Mouse (Mus musculus) midbrain, postnatal 0 days (tissue): ENCODE data around the gene Rnf168. TPM values are rescaled to one million over a fixed set of nuclear protein-coding genes. Genes with fewer than 3 reads are reported as not detected.
A peak's percentile ranks its signal among the peaks of the same experiment; 100 is the strongest.
"Not testable (repeated sequence)": the region's sequence is repeated elsewhere in the genome, so short reads cannot be mapped to it uniquely, and the experiment has no call there.

ENCODE experiments used
- ATAC-seq: fragments of 200-750 bp; cut with Nextera tagmentation; 2 replicates; pipeline ENCODE4 v1.8.0; 2017; ENCODE audit warnings: moderate number of reproducible peaks, mild to moderate bottlenecking, moderate TSS enrichment, moderate library complexity; ENCODE audit not compliant: low FRiP score
- DNase-seq: peaks from one replicate; pipeline ENCODE4 v3.0.0-alpha.2; 2015; ENCODE audit warnings: low spot score
- H3K27ac ChIP-seq: fragments of 300-500 bp; sonication (generic); 2 replicates; pipeline ENCODE4 v1.5.1; 2014; ENCODE audit warnings: low read depth, mild to moderate bottlenecking, low read length, mixed read lengths
- H3K27me3 ChIP-seq: fragments of 300-500 bp; sonication (generic); 2 replicates; pipeline ENCODE4 v1.6.1; 2014; ENCODE audit warnings: low read length, control low read depth, mixed read lengths; ENCODE audit not compliant: insufficient read depth
- H3K36me3 ChIP-seq: fragments of 300-500 bp; sonication (generic); 2 replicates; pipeline ENCODE4 v1.6.1; 2014; ENCODE audit warnings: low read length, control low read depth, mixed read lengths; ENCODE audit not compliant: insufficient read depth
- H3K4me1 ChIP-seq: fragments of 300-500 bp; sonication (generic); 2 replicates; pipeline ENCODE4 v1.6.1; 2014; ENCODE audit warnings: mild to moderate bottlenecking, control low read depth, antibody characterized with exemption, low read length, mixed read lengths; ENCODE audit not compliant: insufficient read depth
- H3K4me2 ChIP-seq: fragments of 300-500 bp; sonication (generic); 2 replicates; pipeline ENCODE4 v1.6.1; 2014; ENCODE audit warnings: low read depth, mild to moderate bottlenecking, low read length, mixed read lengths; ENCODE audit not compliant: poor library complexity, severe bottlenecking
- H3K4me3 ChIP-seq: fragments of 300-500 bp; sonication (generic); 2 replicates; pipeline ENCODE4 v1.5.1; 2014; ENCODE audit warnings: low read depth, mild to moderate bottlenecking, low read length, moderate library complexity
- H3K9ac ChIP-seq: fragments of 300-500 bp; sonication (generic); replicated peaks from 2 replicates; pipeline ENCODE4 v1.6.1; 2014; ENCODE audit warnings: mild to moderate bottlenecking, low read length, moderate library complexity, mixed read lengths; ENCODE audit not compliant: poor library complexity, severe bottlenecking
- H3K9me3 ChIP-seq: fragments of 300-500 bp; sonication (generic); 2 replicates; pipeline ENCODE4 v1.6.1; 2016; ENCODE audit warnings: low read length, control low read depth
- CTCF ChIP-seq: IDR thresholded peaks from 2 replicates; pipeline ENCODE4 v1.5.1; 2016; ENCODE audit warnings: antibody characterized with exemption, mild to moderate bottlenecking
- WGBS: fragments of 180-500 bp; shearing (Covaris S2); extraction: QIAGEN DNeasy Blood & Tissue Kit; methylation state at CpG from one replicate; pipeline ENCODE4 v1.1.7; 2014; 5-methylcytosine and 5-hydroxymethylcytosine counted together
- polyA plus RNA-seq: library from polyadenylated mRNA; unstranded; fragments of >200 nt; fragmentation: Nextera tagmentation; extraction: Ambion mirVana; gene quantifications from 2 replicates; pipeline ENCODE4 v1.2.1, GENCODE M21; 2015
- total RNA-seq: library from RNA; depleted of rRNA; stranded (reverse); fragments of >200 nt; gene quantifications from 2 replicates; pipeline ENCODE4 v1.2.3, GENCODE M21; 2014; rRNA removed

Gene Rnf168
- total RNA-seq, result 34.8 and 42.1 TPM in 2 replicates
- polyA plus RNA-seq, result 22.3 and 27.1 TPM in 2 replicates

GRCm38 (mm10) chr16:32277308-32278256, at the start of gene Rnf168:
Gene Rnf168, plus strand, starts transcription at chr16:32277459.
- no peak for TF ChIP-seq CTCF
- Histone ChIP-seq H3K27ac (peak within 1 kb of the TSS; percentile 91), H3K4me1 (0 out of 2 replicates have a peak, but pooled peaks cover 3% of the 10 kb centered on the region), H3K36me3 (no peaks in the 10 kb centered on the region), H3K4me2 (peak within 1 kb of the TSS; percentile 57), H3K27me3 (no peaks in the 10 kb centered on the region), H3K9ac (peak within 1 kb of the TSS; percentile 78), H3K4me3 (peak within 1 kb of the TSS; percentile 90), H3K9me3 (no peaks in the 10 kb centered on the region)
- peak; percentile 90; the same call in 1 of the 2 replicates for ATAC-seq
- WGBS, result under 1% methylated on average over 70 of the region's 75 CpGs
- DNase-seq, result peak; percentile 91

DNA sequence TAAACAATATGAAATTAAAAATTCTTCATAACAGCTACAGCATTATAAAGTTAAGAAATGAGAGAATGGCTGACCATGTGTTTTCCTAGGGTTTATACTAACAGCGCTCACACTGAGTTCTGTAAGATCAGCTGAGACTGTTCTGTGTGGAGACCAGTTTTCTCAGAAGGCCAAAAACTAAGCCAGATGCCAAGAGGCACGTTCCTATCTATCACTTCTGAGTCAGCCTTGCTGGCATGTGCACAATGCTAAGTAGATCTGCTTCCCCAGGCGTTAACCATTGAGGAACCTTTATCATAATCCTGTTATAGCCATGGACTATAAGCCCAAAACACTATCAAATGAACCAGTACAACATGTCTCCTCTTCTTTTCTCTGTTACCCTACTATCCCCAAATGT, 45.2 kb upstream of the Rnf168 start:
- not testable (repeated sequence) for H3K4me3 ChIP-seq, H3K9me3 ChIP-seq, H3K27ac ChIP-seq, H3K9ac ChIP-seq, H3K4me1 ChIP-seq, H3K27me3 ChIP-seq, H3K4me2 ChIP-seq, DNase-seq, ATAC-seq
- H3K36me3 ChIP-seq, result peaks cover 15% of the 10 kb centered on the region
- 74% methylated on average over 3 of the region's 3 CpGs for WGBS

DNA sequence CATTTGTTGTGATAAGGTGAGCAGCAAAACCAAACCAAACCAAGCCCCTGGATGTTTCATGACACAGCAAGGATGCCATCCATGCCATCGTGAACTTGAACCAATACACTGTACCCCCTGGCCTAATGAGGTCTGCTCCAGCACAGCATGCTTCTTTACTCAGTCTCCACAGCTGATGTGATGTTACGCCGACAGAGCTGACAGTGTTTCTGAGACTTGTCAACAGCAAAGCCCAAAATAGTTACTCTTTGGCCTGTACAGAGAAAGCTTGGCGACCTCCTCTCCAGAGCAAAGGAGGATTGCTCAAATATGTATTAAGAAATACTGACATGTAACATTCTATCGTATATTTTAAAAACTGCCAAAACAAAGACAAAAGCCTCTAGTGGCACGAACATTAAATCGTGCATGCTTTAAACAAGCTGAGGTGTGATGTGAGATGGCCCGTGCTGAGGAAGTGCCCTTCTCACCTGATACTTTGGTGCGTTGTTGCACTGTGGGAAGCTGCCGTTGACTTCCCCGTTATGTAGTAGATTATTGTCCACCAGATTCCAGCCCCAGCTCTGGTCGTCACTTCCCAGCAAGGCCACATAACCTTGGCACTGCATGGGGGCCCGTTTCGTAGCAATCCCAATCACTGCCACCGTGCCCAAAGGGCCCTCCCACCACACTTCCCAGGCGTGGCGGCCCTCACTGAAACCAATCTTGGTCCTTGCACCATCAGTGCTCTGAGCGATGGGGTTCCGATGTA, 39.2 kb upstream of the Rnf168 start:
- H3K4me2 ChIP-seq, result no peak overlapping the region

DNA sequence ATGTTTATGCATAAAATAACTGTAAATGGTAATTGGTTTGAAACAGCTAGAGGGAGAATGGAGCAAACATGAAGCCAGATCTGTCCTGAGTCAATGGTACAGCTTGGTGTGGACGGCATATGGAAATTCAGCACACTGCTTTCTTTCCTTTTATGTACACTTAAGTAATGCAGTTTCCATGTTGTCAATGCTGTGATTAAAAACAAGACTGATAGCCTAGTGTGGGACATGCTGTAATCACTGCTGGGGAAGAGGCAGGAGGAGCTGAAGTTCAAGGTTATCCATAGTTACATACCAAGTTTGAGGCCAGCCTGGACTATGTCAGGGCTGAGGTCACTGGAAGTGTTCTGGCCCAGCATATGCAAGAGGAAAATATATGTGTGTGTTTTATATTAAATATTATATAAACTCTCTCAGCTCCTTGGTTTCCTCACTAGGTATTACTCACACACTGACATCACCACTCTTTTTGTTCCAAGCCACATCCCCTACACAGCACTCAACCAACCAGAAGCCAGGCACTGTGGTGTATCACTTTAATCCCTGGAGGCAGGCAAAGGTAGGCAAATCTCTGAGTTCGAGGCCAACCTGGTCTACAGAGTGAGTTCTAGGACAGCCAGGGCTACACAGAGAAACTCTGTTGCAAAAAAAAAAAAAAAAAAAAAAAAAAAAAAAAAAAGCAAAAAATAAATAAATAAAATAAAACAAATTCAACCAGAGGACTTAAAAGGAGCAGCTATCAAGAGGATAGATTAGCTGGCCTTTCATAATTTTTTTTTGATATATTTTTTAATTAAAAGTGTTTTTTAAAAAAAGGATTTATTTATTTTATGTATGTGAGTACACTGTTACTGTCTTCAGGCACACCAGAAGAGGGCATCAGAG, 37.6 kb upstream of the Rnf168 start:
- Histone ChIP-seq H3K27me3 (no peaks in the 10 kb centered on the region), H3K4me3 (no peak overlapping the region), H3K4me2 (no peak overlapping the region), H3K4me1 (no peaks in the 10 kb centered on the region), H3K27ac (no peak overlapping the region), H3K36me3 (peaks cover 11% of the 10 kb centered on the region), H3K9me3 (no peaks in the 10 kb centered on the region), H3K9ac (no peak overlapping the region)
- WGBS, result 94% methylated on average over 2 of the region's 2 CpGs
- no peak for ATAC-seq
- TF ChIP-seq CTCF, result no peak
- DNase-seq, result no peak

More for the DNA sequence above, 39.2 kb upstream of the Rnf168 start:
- no peak for DNase-seq
- H3K27me3 ChIP-seq, result no peaks in the 10 kb centered on the region
- peaks cover 23% of the 10 kb centered on the region for H3K36me3 ChIP-seq
- no peak overlapping the region for H3K9ac ChIP-seq
- no peak overlapping the region for H3K27ac ChIP-seq
- H3K4me1 ChIP-seq, result no peaks in the 10 kb centered on the region
- H3K9me3 ChIP-seq, result no peaks in the 10 kb centered on the region
- no peak for TF ChIP-seq CTCF
- no peak for ATAC-seq
- WGBS, result 95% methylated on average over 19 of the region's 19 CpGs
- H3K4me3 ChIP-seq, result no peak overlapping the region

GRCm38 (mm10) chr16:32243901-32244300, 33.4 kb upstream of the Rnf168 start:
- no peak overlapping the region for H3K9ac ChIP-seq
- no peak for TF ChIP-seq CTCF
- no peak overlapping the region for H3K27ac ChIP-seq
- DNase-seq (no peak), ATAC-seq (no peak)
- no peaks in the 10 kb centered on the region for H3K27me3 ChIP-seq
- WGBS, result 93% methylated on average over 3 of the region's 3 CpGs
- H3K4me3 ChIP-seq, result no peak overlapping the region
- no peak overlapping the region for H3K4me2 ChIP-seq
- H3K36me3 ChIP-seq, result no peaks in the 10 kb centered on the region
- H3K9me3 ChIP-seq, result no peaks in the 10 kb centered on the region
- peaks cover 12% of the 10 kb centered on the region for H3K4me1 ChIP-seq
